Comparison of ENCODE assay signal across 22 mouse cellular contexts in the genomic region with DNA sequence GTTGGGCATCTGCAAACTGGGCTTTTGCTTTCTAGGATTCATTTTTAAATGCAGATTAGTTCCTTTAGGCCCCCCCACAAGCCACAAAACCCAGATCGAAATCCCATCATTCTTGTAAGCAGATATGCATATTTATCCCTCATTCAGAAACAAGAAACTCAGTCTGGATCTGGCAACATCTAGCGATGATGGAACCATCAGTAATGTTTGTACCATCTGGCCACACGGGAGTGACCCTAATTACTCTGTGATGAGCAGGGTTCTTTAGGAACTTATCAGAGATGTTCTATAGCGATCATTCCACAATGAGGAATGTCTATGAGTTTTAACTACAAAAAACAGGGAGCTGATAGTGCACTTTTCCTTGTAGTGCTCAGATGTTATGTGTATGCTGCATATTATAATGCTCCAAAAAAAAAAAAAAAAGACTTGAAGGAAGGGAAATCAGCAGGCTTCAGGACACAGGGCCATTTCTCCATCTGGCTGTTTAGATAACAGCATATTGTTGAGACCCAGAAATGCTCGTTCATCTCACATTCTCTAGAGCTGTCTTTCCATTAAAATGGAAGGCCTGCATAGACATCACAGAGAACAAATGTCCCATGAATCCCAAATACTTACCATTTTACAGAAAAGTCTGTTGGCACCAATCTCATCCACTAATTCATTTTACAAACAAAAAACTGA. TPM values are rescaled to one million over a fixed set of nuclear protein-coding genes. Genes with fewer than 3 reads are reported as not detected.
DNase-seq lines count a peak whose midpoint lies in the region; ATAC-seq and TF ChIP-seq lines count a peak whose summit lies in the region.
"Had no signal": no experiment of that assay in that cellular context is flagged by ENCODE, and none has a peak within 500 bp of the region (broad histone marks: within the 10 kb centered on the region; RNA-seq: fewer than 3 reads in every experiment).

No protein-coding gene starts in this region.

- TF ChIP-seq EP300 in MEL (IDR thresholded peaks at IDR 0.05; ENCODE audit: low read depth in 1 of 2, low read length in 2 of 2): no peak

- H3K9me3 ChIP-seq in MEL (replicated peaks; ENCODE audit: insufficient read depth, low read length): no peaks in the 10 kb centered on the region
- H3K9me3 ChIP-seq in heart, embryonic 11.5 days (replicated peaks; ENCODE audit: control insufficient read depth, low read length): no peaks in the 10 kb centered on the region
- H3K9me3 ChIP-seq: embryonic facial prominence, embryonic 12.5 days; heart, embryonic 10.5 days; heart, embryonic 15.5 days; hindbrain, embryonic 12.5 days had no signal

- no peak overlapping the region for H3K4me2 ChIP-seq in heart, embryonic 11.5 days
- H3K4me2 ChIP-seq: embryonic facial prominence, embryonic 12.5 days; heart, embryonic 15.5 days; hindbrain, embryonic 12.5 days had no signal

- ATAC-seq in heart, embryonic 11.5 days (replicated peaks; ENCODE audit: insufficient number of reproducible peaks, low FRiP score, low TSS enrichment): no peak
- ATAC-seq: forebrain, postnatal 0 days; hindbrain, embryonic 16.5 days; inflammation-experienced regulatory T-cells, adult 6 months; intestine, postnatal 0 days had no signal

- no peak overlapping the region for H3K4me3 ChIP-seq in MEL (ENCODE audit: control insufficient read depth in 1 of 2, insufficient read depth in 1 of 2, low read depth in 2 of 2, low read length in 2 of 2)
- no peak overlapping the region for H3K4me3 ChIP-seq in cerebellum, adult 2 months (replicated peaks; ENCODE audit: insufficient read depth, low read depth, low read length)
- no peak overlapping the region for H3K4me3 ChIP-seq in heart, embryonic 11.5 days (ENCODE audit: low read depth, low read length)
- H3K4me3 ChIP-seq: embryonic facial prominence, embryonic 12.5 days; gastrocnemius, adult 2 months; heart, embryonic 10.5 days; heart, embryonic 15.5 days; hindbrain, embryonic 12.5 days had no signal

- TF ChIP-seq POLR2A in MEL (IDR thresholded peaks at IDR 0.05; ENCODE audit: control insufficient read depth in 1 of 2, insufficient read depth in 1 of 2, low read depth in 1 of 2, low read length in 2 of 2, poor library complexity in 1 of 2): no peak
- no peak for TF ChIP-seq POLR2A in cerebellum, adult 2 months (IDR thresholded peaks at IDR 0.05; ENCODE audit: borderline replicate concordance, insufficient read depth, low read length)

- peak; percentile 29 for DNase-seq in MEL (ENCODE audit: low read depth, low spot score)
- peak; percentile 85 for DNase-seq in brain, adult 2 months (ENCODE audit: low read depth, low spot score)
- peak; percentile 17 to 72 for DNase-seq in cerebellum, adult 2 months
- DNase-seq in cerebellum, postnatal 10 days: peak; percentile 8 to 26
- no peak for DNase-seq in layer of hippocampus, postnatal 25 days (ENCODE audit: extremely low spot score in 1 of 2, low spot score in 1 of 2)
- DNase-seq in urinary bladder, adult 2 months (ENCODE audit: low spot score): no peak
- DNase-seq in ovary, adult 18-20 months (ENCODE audit: low spot score): no peak
- DNase-seq: adrenal gland, adult 8-10 months; adrenal gland, postnatal 36 days; forebrain, postnatal 0 days; gastrocnemius, adult 2 months; gastrocnemius, postnatal 25 days; heart, adult 11 months; kidney, adult 8-10 months had no signal

- WGBS in cerebellum, adult 2 months: 11% methylated on average over 5 of the region's 5 CpGs
- WGBS in heart, embryonic 11.5 days (ENCODE audit: insufficient replicate concordance): 79% methylated on average over 5 of the region's 5 CpGs

- H3K27ac ChIP-seq in MEL (ENCODE audit: control insufficient read depth, low read depth, low read length): no peak overlapping the region
- no peak overlapping the region for H3K27ac ChIP-seq in cerebellum, adult 2 months (ENCODE audit: insufficient read depth, low read length)
- H3K27ac ChIP-seq in heart, embryonic 11.5 days (ENCODE audit: low read depth, low read length): no peak overlapping the region
- H3K27ac ChIP-seq: embryonic facial prominence, embryonic 12.5 days; gastrocnemius, adult 2 months; heart, embryonic 10.5 days; heart, embryonic 15.5 days; hindbrain, embryonic 12.5 days had no signal

- H3K27me3 ChIP-seq in MEL (ENCODE audit: control insufficient read depth in 1 of 2, insufficient read depth in 2 of 2, low read length in 2 of 2): no peaks in the 10 kb centered on the region
- H3K27me3 ChIP-seq in cerebellum, adult 2 months (ENCODE audit: control insufficient read depth, insufficient read depth, low read length): no peaks in the 10 kb centered on the region
- no peaks in the 10 kb centered on the region for H3K27me3 ChIP-seq in heart, embryonic 11.5 days (ENCODE audit: control insufficient read depth, insufficient read depth, low read length)
- H3K27me3 ChIP-seq: embryonic facial prominence, embryonic 12.5 days; heart, embryonic 15.5 days; hindbrain, embryonic 12.5 days had no signal

- H3K79me2 ChIP-seq in MEL (ENCODE audit: control insufficient read depth, insufficient read depth, low read length, poor library complexity): no peaks in the 10 kb centered on the region

- no peak for TF ChIP-seq RAD21 in MEL (IDR thresholded peaks at IDR 0.05; ENCODE audit: low read depth, low read length)

- H3K9ac ChIP-seq in MEL (ENCODE audit: control insufficient read depth, low read depth, low read length, poor library complexity, severe bottlenecking): no peak overlapping the region
- no peak overlapping the region for H3K9ac ChIP-seq in heart, embryonic 11.5 days (ENCODE audit: low read depth, low read length)
- H3K9ac ChIP-seq: embryonic facial prominence, embryonic 12.5 days; forebrain, postnatal 0 days; heart, embryonic 15.5 days; hindbrain, embryonic 12.5 days had no signal

- H3K36me3 ChIP-seq in MEL (ENCODE audit: control insufficient read depth in 1 of 2, insufficient read depth in 2 of 2, low read length in 2 of 2): peaks cover 0 to 7% of the 10 kb centered on the region in 2 experiments; a peak in 2 of 4 replicates
- H3K36me3 ChIP-seq in heart, embryonic 11.5 days (ENCODE audit: control insufficient read depth, insufficient read depth, low read length): no peaks in the 10 kb centered on the region
- H3K36me3 ChIP-seq: embryonic facial prominence, embryonic 12.5 days; heart, embryonic 10.5 days; heart, embryonic 15.5 days; hindbrain, embryonic 12.5 days had no signal

- TF ChIP-seq CTCF in MEL (IDR thresholded peaks at IDR 0.05 in 2 of 3, conservative IDR thresholded peaks at IDR 0.05 in 1 of 3; ENCODE audit: control insufficient read depth in 1 of 3, insufficient read depth in 1 of 3, low read depth in 2 of 3, low read length in 3 of 3, poor library complexity in 1 of 3, severe bottlenecking in 1 of 3): no peak
- TF ChIP-seq CTCF in cerebellum, adult 2 months (IDR thresholded peaks at IDR 0.05; ENCODE audit: borderline replicate concordance, insufficient read depth, low read depth, low read length): no peak

- H3K4me1 ChIP-seq in MEL (ENCODE audit: control insufficient read depth in 1 of 2, insufficient read depth in 2 of 2, low read length in 2 of 2): 0 out of 4 replicates have a peak, but pooled peaks cover 0 to 2% of the 10 kb centered on the region in 2 experiments
- peaks cover 7% of the 10 kb centered on the region; the same call in 1 of the 2 replicates for H3K4me1 ChIP-seq in cerebellum, adult 2 months (ENCODE audit: control insufficient read depth, insufficient read depth, low read length)
- H3K4me1 ChIP-seq in heart, embryonic 11.5 days (ENCODE audit: control insufficient read depth, insufficient read depth, low read length): no peaks in the 10 kb centered on the region
- H3K4me1 ChIP-seq: embryonic facial prominence, embryonic 12.5 days; heart, embryonic 10.5 days; heart, embryonic 15.5 days; hindbrain, embryonic 12.5 days had no signal

TF ChIP-seq in MEL, 35 proteins besides CTCF, POLR2A, EP300 and RAD21:
- TF ChIP-seq MYC (IDR thresholded peaks at IDR 0.05; ENCODE audit: low read depth, low read length) (no peak), NELFE (IDR thresholded peaks at IDR 0.05; ENCODE audit: low read depth, low read length) (no peak), HCFC1 (IDR thresholded peaks at IDR 0.05; ENCODE audit: low read depth, low read length) (no peak), CHD2 (IDR thresholded peaks at IDR 0.05; ENCODE audit: low read length) (no peak), TAL1 (IDR thresholded peaks at IDR 0.05; ENCODE audit: low read length) (peak; percentile 19; the same call in 1 of the 2 replicates), ETS1 (IDR thresholded peaks at IDR 0.05; ENCODE audit: low read depth, low read length) (no peak), ELF1 (IDR thresholded peaks at IDR 0.05; ENCODE audit: low read depth, low read length) (no peak)

RNA-seq across cellular contexts. Expression of a gene that starts 31.8 kb away (rescaled TPM):
- 28.1 and 28.3 TPM in 2 replicates for total RNA-seq in MEL (2012; rRNA removed)
- 10 to 100 TPM in 1 of 2 experiments, not detected in 1; 45.4 TPM for polyA plus RNA-seq in MEL (2012; ENCODE audit: insufficient read depth in 1 of 2, insufficient read length in 2 of 2, low read depth in 1 of 2, low replicate concordance in 2 of 2, missing spikeins in 1 of 2)
- 87.2 and 103 TPM in 2 replicates for polyA plus RNA-seq in cerebellum, adult 2 months (2012; rRNA removed)
- total RNA-seq in layer of hippocampus, postnatal 25 days (2021): 10 to 100 TPM; 32.0 to 39.7 TPM
- 111 and 138 TPM in 2 replicates for polyA plus RNA-seq in urinary bladder, adult 2 months (2012; rRNA removed)
- polyA plus RNA-seq in heart, embryonic 11.5 days (2014; fragmentation: Nextera tagmentation; extraction: Ambion mirVana): 93.7 and 104 TPM in 2 replicates

Comparison
In these comparisons a context has a peak if more than half of its experiments do, and no peak if none do; other contexts are left out.
1. DNase-seq: peak in MEL (single experiment), brain, adult 2 months (single experiment), cerebellum, adult 2 months (2 of 2) and cerebellum, postnatal 10 days (2 of 2); none in layer of hippocampus, postnatal 25 days (0 of 2), urinary bladder, adult 2 months (single experiment) and ovary, adult 18-20 months (single experiment).